Mouse (Mus musculus): ENCODE measurements around the gene Prpf18. TPM values are rescaled to one million over a fixed set of nuclear protein-coding genes. Genes with fewer than 3 reads are reported as not detected.
A peak's percentile ranks its signal among the peaks of the same experiment; 100 is the strongest.

Gene Prpf18
- total and polyA plus RNA-seq, 3 experiments: 11.4 to 34.7 (median 29.0) TPM

DNA sequence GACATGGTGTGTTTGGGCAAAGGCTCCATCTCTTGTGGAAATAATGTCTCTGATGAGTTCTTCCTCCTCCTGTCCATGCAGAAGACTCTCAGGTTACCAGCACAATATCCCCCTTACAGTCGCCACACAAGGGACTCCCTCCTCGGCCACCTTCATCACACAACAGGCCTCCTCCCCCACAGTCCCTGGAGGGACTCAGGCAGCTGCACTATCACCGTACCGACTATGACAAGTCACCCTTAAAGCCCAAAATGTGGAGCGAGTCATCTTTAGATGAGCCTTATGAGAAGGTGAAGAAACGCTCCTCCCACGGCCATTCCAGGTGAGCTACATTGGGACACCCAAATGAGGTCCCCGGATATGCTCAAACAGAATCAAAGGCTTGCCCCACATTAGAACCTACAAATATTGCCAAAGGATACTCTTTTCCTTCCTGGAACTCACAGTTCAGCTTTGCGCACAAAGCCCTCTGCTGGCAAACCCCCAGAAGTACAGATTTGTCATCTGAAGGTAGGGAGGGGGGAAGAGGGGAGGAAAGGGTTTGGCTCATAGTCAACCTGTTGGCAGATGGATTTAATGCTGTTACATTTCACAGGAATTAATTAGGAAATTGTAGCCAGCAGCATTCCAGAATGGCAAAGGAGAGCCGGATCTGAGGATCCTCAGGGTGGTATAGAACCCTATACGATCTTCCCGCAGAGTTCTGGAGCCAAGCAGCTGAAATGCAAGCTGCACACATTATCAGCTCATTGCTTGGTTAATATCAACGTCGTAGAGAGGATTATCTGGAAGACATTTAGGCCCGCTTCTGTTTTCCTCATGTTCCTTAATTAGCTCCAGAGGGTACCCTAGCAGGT, 50.7 kb downstream of the Prpf18 start:
- Histone ChIP-seq H3K9ac (ENCODE audit: low read depth, low read length) (no peak overlapping the region), H3K4me1 (ENCODE audit: control insufficient read depth, insufficient read depth, low read length) (peaks cover 7% of the 10 kb centered on the region), H3K79me2 (replicated peaks; ENCODE audit: control insufficient read depth, insufficient read depth, low read length) (no peaks in the 10 kb centered on the region), H3K4me3 (no peak overlapping the region), H3K36me3 (ENCODE audit: control insufficient read depth, insufficient read depth, low read length) (peaks cover 2% of the 10 kb centered on the region), H3K27me3 (ENCODE audit: control insufficient read depth, insufficient read depth, low read length) (no peaks in the 10 kb centered on the region), H3K27ac (peak overlapping the region; percentile 21; the same call in 1 of the 2 replicates)
- 26% methylated on average over 15 of the region's 15 CpGs for WGBS
- intact Hi-C loops (cut with DNase I): loop anchor here (1.0 to 10.0 kb wide), 4 partner anchors 42 to 786 kb away; no protein-coding TSS in a partner anchor
- peak; percentile 68; the same call in 1 of the 2 replicates for TF ChIP-seq EP300 (IDR thresholded peaks at IDR 0.05; ENCODE audit: insufficient read depth, low read depth, low read length)
- no peak for TF ChIP-seq POLR2A (IDR thresholded peaks at IDR 0.05; ENCODE audit: insufficient read depth, low read depth, low read length)
- TF ChIP-seq CTCF (IDR thresholded peaks at IDR 0.05): peak; percentile 88
- DNase-seq: peak; percentile 63 to 68

DNA sequence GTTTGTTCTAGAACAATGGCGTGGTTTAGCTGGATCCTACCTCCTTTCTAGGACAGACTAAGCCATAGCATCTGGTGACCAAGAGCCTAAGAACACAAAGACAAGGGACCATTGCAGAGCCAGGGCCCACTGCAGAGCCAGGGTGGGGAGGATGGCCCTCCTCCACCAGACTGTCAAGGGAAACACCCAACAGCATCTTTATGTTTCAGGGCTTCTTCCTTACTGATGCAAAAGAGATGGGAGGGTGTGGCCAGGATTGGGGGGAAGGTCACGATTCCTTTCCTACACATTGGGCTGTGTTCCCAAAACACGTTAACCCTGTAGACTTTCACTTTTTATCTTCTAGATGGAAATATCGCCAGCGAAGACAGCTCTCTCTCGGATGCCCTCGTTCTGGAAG, 54.9 kb downstream of the Prpf18 start:
- WGBS: 86% methylated on average over 7 of the region's 7 CpGs
- H3K27me3 ChIP-seq (ENCODE audit: control insufficient read depth, insufficient read depth, low read length): no peaks in the 10 kb centered on the region
- no peak overlapping the region for H3K27ac ChIP-seq
- H3K36me3 ChIP-seq (ENCODE audit: control insufficient read depth, insufficient read depth, low read length): peaks cover 19% of the 10 kb centered on the region
- peaks cover 21% of the 10 kb centered on the region for H3K4me1 ChIP-seq (ENCODE audit: control insufficient read depth, insufficient read depth, low read length)
- no peaks in the 10 kb centered on the region for H3K79me2 ChIP-seq (replicated peaks; ENCODE audit: control insufficient read depth, insufficient read depth, low read length)
- DNase-seq: no peak
- intact Hi-C loops (cut with DNase I): loop anchor here (10.0 kb wide), 1 partner anchor 162 kb away; no protein-coding TSS in a partner anchor
- H3K4me3 ChIP-seq: no peak overlapping the region
- TF ChIP-seq POLR2A (IDR thresholded peaks at IDR 0.05; ENCODE audit: insufficient read depth, low read depth, low read length) (no peak), EP300 (IDR thresholded peaks at IDR 0.05; ENCODE audit: insufficient read depth, low read depth, low read length) (no peak), CTCF (IDR thresholded peaks at IDR 0.05) (no peak)
- no peak overlapping the region for H3K9ac ChIP-seq (ENCODE audit: low read depth, low read length)

DNA sequence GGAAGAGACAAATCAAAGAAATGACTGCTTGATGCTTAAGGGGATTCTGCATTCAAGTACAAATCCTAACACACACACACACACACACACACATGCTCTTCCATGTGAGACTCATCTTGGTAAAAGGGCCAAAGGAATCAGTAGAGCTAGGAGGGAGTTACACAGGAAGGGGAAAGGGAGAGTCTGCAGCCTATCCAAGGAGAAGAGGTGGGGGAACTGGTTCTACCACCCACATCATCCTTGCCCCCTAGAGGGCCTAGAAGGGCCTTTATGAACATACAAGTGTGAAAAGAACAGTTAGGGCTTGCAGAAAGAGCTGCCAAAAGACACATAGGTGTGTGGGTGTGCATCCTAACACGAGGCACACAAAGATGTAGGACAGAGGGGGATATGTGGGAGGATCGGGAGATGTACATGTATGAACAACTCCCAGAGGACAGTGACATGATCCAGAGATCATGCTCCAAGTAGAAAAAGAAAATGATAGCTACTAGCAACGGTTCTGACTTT, 58.0 kb downstream of the Prpf18 start:
- peaks cover 19% of the 10 kb centered on the region for H3K36me3 ChIP-seq (ENCODE audit: control insufficient read depth, insufficient read depth, low read length)
- 0 out of 2 replicates have a peak overlapping the region, but pooled peaks have one; percentile 4 for H3K9ac ChIP-seq (ENCODE audit: low read depth, low read length)
- no peak for DNase-seq
- peaks cover 14% of the 10 kb centered on the region for H3K4me1 ChIP-seq (ENCODE audit: control insufficient read depth, insufficient read depth, low read length)
- no peak for TF ChIP-seq EP300 (IDR thresholded peaks at IDR 0.05; ENCODE audit: insufficient read depth, low read depth, low read length)
- TF ChIP-seq POLR2A (IDR thresholded peaks at IDR 0.05; ENCODE audit: insufficient read depth, low read depth, low read length): no peak
- no peak for TF ChIP-seq CTCF (IDR thresholded peaks at IDR 0.05)
- 68% methylated on average over 3 of the region's 3 CpGs for WGBS
- no peaks in the 10 kb centered on the region for H3K27me3 ChIP-seq (ENCODE audit: control insufficient read depth, insufficient read depth, low read length)
- no peak overlapping the region for H3K4me3 ChIP-seq
- H3K27ac ChIP-seq: peak overlapping the region; percentile 30; the same call in 1 of the 2 replicates
- no peaks in the 10 kb centered on the region for H3K79me2 ChIP-seq (replicated peaks; ENCODE audit: control insufficient read depth, insufficient read depth, low read length)
- intact Hi-C loops (cut with DNase I): loop anchor here (2.0 to 10.0 kb wide), 3 partner anchors 35 to 159 kb away; no protein-coding TSS in a partner anchor

DNA sequence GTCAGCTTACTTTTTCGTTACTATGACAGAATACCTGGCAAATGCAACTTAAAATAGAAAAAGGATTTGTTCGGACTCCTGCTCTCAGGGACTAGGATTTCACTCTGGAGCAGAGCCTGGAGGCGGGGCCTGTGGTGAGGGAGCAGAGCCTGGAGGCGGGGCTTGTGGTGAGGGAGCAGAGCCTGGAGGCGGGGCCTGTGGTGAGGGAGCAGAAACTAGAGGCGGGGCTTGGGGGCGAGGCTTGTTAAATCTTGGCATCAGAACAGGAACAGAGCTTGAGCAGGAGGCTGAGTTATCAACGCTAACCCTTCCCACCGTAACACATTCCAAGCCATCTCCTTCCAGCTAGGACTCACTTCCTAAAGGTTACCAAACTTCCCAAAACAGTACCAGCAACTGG, 58.5 kb downstream of the Prpf18 start:
- 18% methylated on average over 9 of the region's 9 CpGs for WGBS
- Histone ChIP-seq H3K27me3 (ENCODE audit: control insufficient read depth, insufficient read depth, low read length) (no peaks in the 10 kb centered on the region), H3K4me1 (ENCODE audit: control insufficient read depth, insufficient read depth, low read length) (peaks cover 14% of the 10 kb centered on the region), H3K4me3 (no peak overlapping the region), H3K36me3 (ENCODE audit: control insufficient read depth, insufficient read depth, low read length) (peaks cover 19% of the 10 kb centered on the region), H3K27ac (peak overlapping the region; percentile 72), H3K79me2 (replicated peaks; ENCODE audit: control insufficient read depth, insufficient read depth, low read length) (no peaks in the 10 kb centered on the region), H3K9ac (ENCODE audit: low read depth, low read length) (0 out of 2 replicates have a peak overlapping the region, but pooled peaks have one; percentile 4)
- DNase-seq: peak; percentile 84 to 87
- intact Hi-C loops (cut with DNase I): loop anchor here (2.0 to 10.0 kb wide), 3 partner anchors 35 to 159 kb away; no protein-coding TSS in a partner anchor
- TF ChIP-seq CTCF (IDR thresholded peaks at IDR 0.05) (no peak), EP300 (IDR thresholded peaks at IDR 0.05; ENCODE audit: insufficient read depth, low read depth, low read length) (no peak), POLR2A (IDR thresholded peaks at IDR 0.05; ENCODE audit: insufficient read depth, low read depth, low read length) (no peak; the same call in 1 of the 2 replicates)

DNA sequence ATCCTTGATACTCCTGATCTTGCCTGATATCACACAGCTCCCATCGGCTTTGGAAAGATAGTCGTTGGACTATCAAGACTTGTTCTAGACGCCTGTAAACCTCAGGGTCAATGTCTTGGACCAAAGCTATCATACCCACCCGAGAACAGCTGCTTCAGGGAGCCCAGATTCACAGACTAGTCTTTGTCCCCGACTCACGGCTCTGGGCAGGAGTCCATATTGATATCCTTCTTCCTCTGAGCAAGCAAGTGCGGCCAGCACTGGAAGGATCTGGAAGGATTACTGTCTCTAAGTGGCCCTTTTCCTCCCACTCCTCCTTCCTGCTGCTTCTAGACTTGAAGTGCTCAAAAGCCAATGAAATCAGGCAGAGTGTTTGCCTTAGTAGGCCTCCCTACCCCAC, 59.2 kb downstream of the Prpf18 start:
- Histone ChIP-seq H3K27ac (peak overlapping the region; percentile 72), H3K9ac (ENCODE audit: low read depth, low read length) (no peak overlapping the region), H3K36me3 (ENCODE audit: control insufficient read depth, insufficient read depth, low read length) (peaks cover 19% of the 10 kb centered on the region), H3K4me1 (ENCODE audit: control insufficient read depth, insufficient read depth, low read length) (peaks cover 14% of the 10 kb centered on the region), H3K79me2 (replicated peaks; ENCODE audit: control insufficient read depth, insufficient read depth, low read length) (no peaks in the 10 kb centered on the region), H3K27me3 (ENCODE audit: control insufficient read depth, insufficient read depth, low read length) (no peaks in the 10 kb centered on the region), H3K4me3 (no peak overlapping the region)
- intact Hi-C loops (cut with DNase I): loop anchor here (2.0 to 10.0 kb wide), 3 partner anchors 34 to 158 kb away; no protein-coding TSS in a partner anchor
- TF ChIP-seq CTCF (IDR thresholded peaks at IDR 0.05) (no peak), POLR2A (IDR thresholded peaks at IDR 0.05; ENCODE audit: insufficient read depth, low read depth, low read length) (no peak), EP300 (IDR thresholded peaks at IDR 0.05; ENCODE audit: insufficient read depth, low read depth, low read length) (no peak)
- peak in 1 of 2 experiments; percentile 66 for DNase-seq
- 35% methylated on average over 7 of the region's 7 CpGs for WGBS

Measured in heart, adult 2 months (tissue).